Mouse (Mus musculus) lung, adult 2 months (tissue): ENCODE results near the gene Erbin.

ENCODE experiments used
- CTCF ChIP-seq: fragments of 200-500 bp; IDR thresholded peaks from 2 replicates; pipeline ENCODE4 v1.5.1; 2011; ENCODE audit warnings: mild to moderate bottlenecking, low read length, control low read depth; ENCODE audit not compliant: insufficient read depth
- POLR2A ChIP-seq: fragments of 200-500 bp; IDR thresholded peaks from 2 replicates; pipeline ENCODE4 v1.6.1; 2011; ENCODE audit warnings: low read depth, mild to moderate bottlenecking, control low read depth, low read length, borderline replicate concordance; ENCODE audit errors: extremely low read depth

GRCm38 (mm10) chr13:103801021-103801420 is 119.3 kb downstream of the Erbin start:
- TF ChIP-seq CTCF (no peak), POLR2A (no peak)
